Mouse (Mus musculus): ENCODE results near the gene Ip6k2. TPM values are rescaled to one million over a fixed set of nuclear protein-coding genes. Genes with fewer than 3 reads are reported as not detected.

Ip6k2 gene
- polyA plus RNA-seq, 1 experiment from 2014 or later, result 217 TPM

DNA sequence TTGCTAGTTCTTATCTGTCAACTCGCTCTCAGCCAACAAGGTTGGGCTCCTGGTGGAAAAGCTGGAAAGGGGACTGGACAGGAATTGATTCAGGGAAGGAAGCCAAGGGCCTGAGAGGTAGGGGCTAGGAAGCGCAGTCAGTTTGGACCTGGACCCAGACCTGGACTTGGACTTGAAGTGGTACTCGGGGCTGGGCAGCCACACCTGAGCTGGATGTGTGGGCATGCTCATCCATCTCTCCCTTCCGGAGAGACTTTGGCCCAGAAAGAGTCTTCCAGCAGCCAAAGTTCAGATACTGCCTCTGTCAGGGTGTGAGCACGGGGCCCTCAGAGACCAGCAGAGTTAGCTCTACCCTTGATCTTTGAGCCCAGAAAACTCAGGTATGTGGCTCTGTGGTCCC is 71.7 kb downstream of the Ip6k2 start:
- no peak overlapping the region for H3K4me3 ChIP-seq (ENCODE audit: low read depth, low read length)
- 61% methylated on average over 5 of the region's 5 CpGs for WGBS
- H3K9ac ChIP-seq (ENCODE audit: low read length), result no peak overlapping the region; the same call in 1 of the 2 replicates

More for the DNA sequence above, 71.7 kb downstream of the Ip6k2 start:
- Histone ChIP-seq H3K4me1 (ENCODE audit: control insufficient read depth, insufficient read depth, low read length) (peaks cover 9% of the 10 kb centered on the region), H3K4me2 (ENCODE audit: low read length) (peak overlapping the region; percentile 89; the same call in 1 of the 2 replicates), H3K27ac (ENCODE audit: low read depth, low read length) (no peak overlapping the region), H3K27me3 (replicated peaks; ENCODE audit: control insufficient read depth, insufficient read depth, low read length) (no peaks in the 10 kb centered on the region), H3K9me3 (replicated peaks; ENCODE audit: control insufficient read depth, low read length) (no peaks in the 10 kb centered on the region), H3K36me3 (ENCODE audit: control insufficient read depth, insufficient read depth, low read length) (peaks cover 24% of the 10 kb centered on the region; the same call in 1 of the 2 replicates)
- DNase-seq (ENCODE audit: low spot score) (no peak), ATAC-seq (no peak)

Small RNAs within 50 kb of the gene (microRNA-seq; reads per million reads assigned to microRNA genes)
- not detected for gene Gm23156

Other genes starting within 250 kb of the Ip6k2 start
- 125 and 136 TPM in 2 replicates for gene Impdh2, start 223.5 kb upstream of the Ip6k2 start, polyA plus RNA-seq (2014; fragmentation: Nextera tagmentation; extraction: Ambion mirVana)
- 82.7 and 105 TPM in 2 replicates for gene Ndufaf3, start 216.4 kb upstream of the Ip6k2 start, polyA plus RNA-seq (2014; fragmentation: Nextera tagmentation; extraction: Ambion mirVana)
- 188 and 190 TPM in 2 replicates for gene Dalrd3, start 213.9 kb upstream of the Ip6k2 start, polyA plus RNA-seq (2014; fragmentation: Nextera tagmentation; extraction: Ambion mirVana)
- gene Wdr6, start 205.1 kb upstream of the Ip6k2 start, polyA plus RNA-seq (2014; fragmentation: Nextera tagmentation; extraction: Ambion mirVana), result 162 and 187 TPM in 2 replicates
- gene P4htm, start 186.1 kb upstream of the Ip6k2 start, polyA plus RNA-seq (2014; fragmentation: Nextera tagmentation; extraction: Ambion mirVana), result 14.5 and 18.1 TPM in 2 replicates
- gene Arih2, start 134.4 kb upstream of the Ip6k2 start, polyA plus RNA-seq (2014; fragmentation: Nextera tagmentation; extraction: Ambion mirVana), result 37.5 and 42.4 TPM in 2 replicates
- 23.5 and 24.8 TPM in 2 replicates for gene Slc25a20, start 121.7 kb upstream of the Ip6k2 start, polyA plus RNA-seq (2014; fragmentation: Nextera tagmentation; extraction: Ambion mirVana)
- 32.4 and 39.1 TPM in 2 replicates for gene Prkar2a, start 94.5 kb upstream of the Ip6k2 start, polyA plus RNA-seq (2014; fragmentation: Nextera tagmentation; extraction: Ambion mirVana)
- 13.6 and 19.2 TPM in 2 replicates for gene Nckipsd, start 24.6 kb downstream of the Ip6k2 start, polyA plus RNA-seq (2014; fragmentation: Nextera tagmentation; extraction: Ambion mirVana)
- 10.7 and 17.6 TPM in 2 replicates for gene Celsr3, start 42.5 kb downstream of the Ip6k2 start, polyA plus RNA-seq (2014; fragmentation: Nextera tagmentation; extraction: Ambion mirVana)
- gene Slc26a6, start 69.5 kb downstream of the Ip6k2 start, polyA plus RNA-seq (2014; fragmentation: Nextera tagmentation; extraction: Ambion mirVana), result 10.6 and 14.7 TPM in 2 replicates
- gene Tmem89, start 130.8 kb downstream of the Ip6k2 start, polyA plus RNA-seq (2014; fragmentation: Nextera tagmentation; extraction: Ambion mirVana), result not detected in 2 replicates
- 453 TPM in 2 replicates for gene Uqcrc1, start 152.8 kb downstream of the Ip6k2 start, polyA plus RNA-seq (2014; fragmentation: Nextera tagmentation; extraction: Ambion mirVana)
- 1.1 and 1.2 TPM in 2 replicates for gene Col7a1, start 169.8 kb downstream of the Ip6k2 start, polyA plus RNA-seq (2014; fragmentation: Nextera tagmentation; extraction: Ambion mirVana)
- 0.15 and 0.25 TPM in 2 replicates for gene Ucn2, start 202.2 kb downstream of the Ip6k2 start, polyA plus RNA-seq (2014; fragmentation: Nextera tagmentation; extraction: Ambion mirVana)
- gene Pfkfb4, start 208.0 kb downstream of the Ip6k2 start, polyA plus RNA-seq (2014; fragmentation: Nextera tagmentation; extraction: Ambion mirVana), result 16.0 and 20.8 TPM in 2 replicates